In genomic region chr16:42803609-42804008, GRCm38 (mm10) we compare ENCODE assay signal across 22 mouse cellular contexts.
A peak's percentile ranks its signal among the peaks of the same experiment; 100 is the strongest.
DNase-seq lines count a peak whose midpoint lies in the region; ATAC-seq lines count a peak whose summit lies in the region.
"Had no signal": no experiment of that assay in that cellular context is flagged by ENCODE, and none has a peak within 500 bp of the region (broad histone marks: within the 10 kb centered on the region; RNA-seq: fewer than 3 reads in every experiment).

No protein-coding gene starts in this region.

- H3K4me2 ChIP-seq in embryonic facial prominence, embryonic 14.5 days (ENCODE audit: low read depth, low read length) = no peak overlapping the region
- no peak overlapping the region for H3K4me2 ChIP-seq in lung, embryonic 15.5 days
- H3K4me2 ChIP-seq: embryonic facial prominence, embryonic 13.5 days; forebrain, embryonic 15.5 days; heart, embryonic 15.5 days; hindbrain, embryonic 13.5 days had no signal

- no peak for ATAC-seq in embryonic facial prominence, embryonic 14.5 days (ENCODE audit: low read depth)
- no peak for ATAC-seq in lung, embryonic 15.5 days (ENCODE audit: borderline replicate concordance, extremely low read depth, low FRiP score, low TSS enrichment)
- ATAC-seq: forebrain, embryonic 15.5 days; hindbrain, postnatal 0 days had no signal

- WGBS in embryonic facial prominence, embryonic 14.5 days = 50% methylated on average over 1 of the region's 1 CpGs
- 74% methylated on average over 1 of the region's 1 CpGs for WGBS in embryonic facial prominence, embryonic 10.5 days
- 19% methylated on average over 1 of the region's 1 CpGs for WGBS in lung, embryonic 15.5 days

- H3K27ac ChIP-seq in embryonic facial prominence, embryonic 14.5 days (replicated peaks; ENCODE audit: low read depth, low read length) = no peak overlapping the region
- H3K27ac ChIP-seq in embryonic facial prominence, embryonic 10.5 days (replicated peaks) = no peak overlapping the region
- H3K27ac ChIP-seq in lung, embryonic 15.5 days = peak overlapping the region; percentile 9; the same call in 1 of the 2 replicates
- H3K27ac ChIP-seq: embryonic facial prominence, embryonic 13.5 days; forebrain, embryonic 15.5 days; heart, embryonic 10.5 days; heart, embryonic 15.5 days; hindbrain, embryonic 13.5 days; hindbrain, postnatal 0 days had no signal

- H3K4me3 ChIP-seq in embryonic facial prominence, embryonic 14.5 days (ENCODE audit: low read depth, low read length) = no peak overlapping the region
- no peak overlapping the region for H3K4me3 ChIP-seq in embryonic facial prominence, embryonic 10.5 days
- H3K4me3 ChIP-seq in lung, embryonic 15.5 days = no peak overlapping the region
- H3K4me3 ChIP-seq: embryonic facial prominence, embryonic 13.5 days; erythroblast, embryonic 14.5 days; forebrain, embryonic 15.5 days; heart, embryonic 10.5 days; heart, embryonic 15.5 days; hindbrain, embryonic 13.5 days had no signal

- peak; percentile 59 for DNase-seq in embryonic facial prominence, embryonic 14.5 days (ENCODE audit: low spot score)
- no peak for DNase-seq in embryonic facial prominence, embryonic 10.5 days (ENCODE audit: low spot score)
- DNase-seq in lung, postnatal 4 days = no peak
- DNase-seq in fibroblast of lung, adult 2 months (ENCODE audit: low read depth) = peak; percentile 30
- DNase-seq in heart, adult 18-20 months = no peak
- no peak for DNase-seq in right cerebral cortex, postnatal 4 days
- DNase-seq: adrenal gland, postnatal 10 days; cerebellum, adult 11 months; cerebellum, adult 9-10 months; cerebellum, postnatal 25 days; gastrocnemius, postnatal 36 days; heart, adult 11 months; heart, postnatal 14 days had no signal

- H3K9me3 ChIP-seq in embryonic facial prominence, embryonic 14.5 days (ENCODE audit: control insufficient read depth, low read length) = peaks cover 7% of the 10 kb centered on the region; the same call in 1 of the 2 replicates
- 0 out of 2 replicates have a peak, but pooled peaks cover 8% of the 10 kb centered on the region for H3K9me3 ChIP-seq in embryonic facial prominence, embryonic 10.5 days
- H3K9me3 ChIP-seq in lung, embryonic 15.5 days = no peaks in the 10 kb centered on the region
- H3K9me3 ChIP-seq: forebrain, embryonic 15.5 days; heart, embryonic 10.5 days; heart, embryonic 15.5 days had no signal

- H3K36me3 ChIP-seq in embryonic facial prominence, embryonic 14.5 days (ENCODE audit: control insufficient read depth, insufficient read depth, low read length) = no peaks in the 10 kb centered on the region
- H3K36me3 ChIP-seq in embryonic facial prominence, embryonic 10.5 days (replicated peaks) = no peaks in the 10 kb centered on the region
- no peaks in the 10 kb centered on the region for H3K36me3 ChIP-seq in lung, embryonic 15.5 days
- H3K36me3 ChIP-seq: embryonic facial prominence, embryonic 13.5 days; forebrain, embryonic 15.5 days; heart, embryonic 10.5 days; heart, embryonic 15.5 days; hindbrain, embryonic 13.5 days had no signal

- H3K9ac ChIP-seq in embryonic facial prominence, embryonic 14.5 days (ENCODE audit: low read depth, low read length) = no peak overlapping the region
- H3K9ac ChIP-seq in lung, embryonic 15.5 days = no peak overlapping the region
- H3K9ac ChIP-seq: embryonic facial prominence, embryonic 13.5 days; forebrain, embryonic 15.5 days; heart, embryonic 15.5 days; hindbrain, embryonic 13.5 days had no signal

- H3K4me1 ChIP-seq in embryonic facial prominence, embryonic 14.5 days (ENCODE audit: control insufficient read depth, insufficient read depth, low read length) = no peaks in the 10 kb centered on the region
- H3K4me1 ChIP-seq in embryonic facial prominence, embryonic 10.5 days = no peaks in the 10 kb centered on the region
- H3K4me1 ChIP-seq in lung, embryonic 15.5 days = 0 out of 2 replicates have a peak, but pooled peaks cover 3% of the 10 kb centered on the region
- H3K4me1 ChIP-seq: embryonic facial prominence, embryonic 13.5 days; forebrain, embryonic 15.5 days; hindbrain, embryonic 13.5 days had no signal

- H3K27me3 ChIP-seq in embryonic facial prominence, embryonic 14.5 days (replicated peaks; ENCODE audit: control insufficient read depth, insufficient read depth, low read length) = no peaks in the 10 kb centered on the region
- no peaks in the 10 kb centered on the region for H3K27me3 ChIP-seq in embryonic facial prominence, embryonic 10.5 days (replicated peaks; ENCODE audit: low read depth, poor library complexity, severe bottlenecking)
- no peaks in the 10 kb centered on the region for H3K27me3 ChIP-seq in lung, embryonic 15.5 days
- H3K27me3 ChIP-seq: CH12.LX; embryonic facial prominence, embryonic 13.5 days; forebrain, embryonic 15.5 days; heart, embryonic 15.5 days; hindbrain, embryonic 13.5 days had no signal

Comparison
In these comparisons a context has a peak if more than half of its experiments do, and no peak if none do; other contexts are left out.
1. DNase-seq: peak in embryonic facial prominence, embryonic 14.5 days (single experiment) and fibroblast of lung, adult 2 months (single experiment); none in embryonic facial prominence, embryonic 10.5 days (single experiment), lung, postnatal 4 days (0 of 2), heart, adult 18-20 months (0 of 2) and right cerebral cortex, postnatal 4 days (single experiment).